Mouse (Mus musculus) lung, adult 2 months (tissue): ENCODE measurements at regions not wholly inside any gene's neighbourhood (a gene's known extent, or its start where the extent isn't known, plus 50 kb on each side); places are given as distances from the start of the nearest gene placed in this dataset.

Experiments used
- CTCF ChIP-seq: fragments of 200-500 bp; IDR thresholded peaks from 2 replicates; pipeline ENCODE4 v1.5.1; 2011; ENCODE audit warnings: mild to moderate bottlenecking, low read length, control low read depth; ENCODE audit not compliant: insufficient read depth
- POLR2A ChIP-seq: fragments of 200-500 bp; IDR thresholded peaks from 2 replicates; pipeline ENCODE4 v1.6.1; 2011; ENCODE audit warnings: low read depth, mild to moderate bottlenecking, control low read depth, low read length, borderline replicate concordance; ENCODE audit errors: extremely low read depth

DNA sequence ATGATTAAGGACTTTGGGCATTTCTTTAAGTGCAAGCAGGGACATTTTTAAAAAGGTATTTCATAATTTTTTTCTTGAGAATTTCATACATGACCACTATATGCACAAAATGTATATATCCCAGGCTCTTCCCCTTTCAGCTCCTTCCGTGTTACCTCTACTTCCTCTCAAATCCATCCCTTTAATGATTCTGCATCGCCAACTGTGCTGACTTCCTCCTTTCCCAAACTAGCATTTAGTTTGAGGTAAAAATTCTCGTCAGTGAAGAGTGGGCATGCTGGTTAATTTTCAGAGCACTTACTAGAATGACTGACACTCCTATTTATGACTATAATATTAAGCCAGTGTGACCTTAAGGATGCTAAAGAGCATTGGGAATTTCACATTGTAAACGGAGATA, 86.9 kb downstream of the D16Ertd472e start:
- TF ChIP-seq POLR2A (no peak), CTCF (no peak)
